Mouse (Mus musculus): ENCODE data around the gene Nptn.

- TF ChIP-seq MAX (IDR thresholded peaks at IDR 0.05; ENCODE audit: low read depth) = no peak
- TF ChIP-seq TCF12 (IDR thresholded peaks at IDR 0.05; ENCODE audit: insufficient read depth, poor library complexity, severe bottlenecking) = no peak
- no peak for TF ChIP-seq POLR2A (IDR thresholded peaks at IDR 0.05; ENCODE audit: insufficient read length, low read depth)
- no peak for TF ChIP-seq MYOG (IDR thresholded peaks at IDR 0.05; ENCODE audit: control insufficient read depth in 1 of 3, insufficient read depth in 1 of 3, insufficient read length in 2 of 3, low read depth in 2 of 3)
- TF ChIP-seq E2F4 (IDR thresholded peaks at IDR 0.05; ENCODE audit: insufficient read depth) = no peak
- TF ChIP-seq POLR2AphosphoS2 (IDR thresholded peaks at IDR 0.05; ENCODE audit: insufficient read length, low read depth) = no peak
- no peak for TF ChIP-seq USF1 (IDR thresholded peaks at IDR 0.05; ENCODE audit: low read depth)
- no peak for TF ChIP-seq REST (IDR thresholded peaks at IDR 0.05; ENCODE audit: insufficient read depth, insufficient read length)
- 0 out of 2 replicates have a peak, but pooled peaks have one; percentile 23 for TF ChIP-seq CEBPB (IDR thresholded peaks at IDR 0.05; ENCODE audit: insufficient read depth, poor library complexity, severe bottlenecking)
- no peak for TF ChIP-seq MYOD1 (IDR thresholded peaks at IDR 0.05; ENCODE audit: control insufficient read depth in 1 of 3, insufficient read length in 2 of 3, low read depth in 2 of 3)
These were observed 33.1 kb upstream of the Nptn start for GRCm38 (mm10) chr9:58548897-58549296.

Data from myocyte (in vitro differentiated cells).